Mouse (Mus musculus) forebrain, embryonic 12.5 days (tissue): Measurements from ENCODE around the gene Slc11a2. TPM values are rescaled to one million over a fixed set of nuclear protein-coding genes. Genes with fewer than 3 reads are reported as not detected.
"Not testable (repeated sequence)": the region's sequence is repeated elsewhere in the genome, so short reads cannot be mapped to it uniquely, and the experiment has no call there.

ENCODE experiments used
- ATAC-seq: fragments of 200-750 bp; cut with Nextera tagmentation; 2 replicates; pipeline ENCODE4 v1.8.0; 2017; ENCODE audit warnings: moderate TSS enrichment; ENCODE audit not compliant: low FRiP score
- H3K27ac ChIP-seq: fragments of 300-500 bp; sonication (generic); 2 replicates; pipeline ENCODE4 v1.5.1; 2016; ENCODE audit warnings: mild to moderate bottlenecking
- H3K27me3 ChIP-seq: fragments of 300-500 bp; sonication (generic); 2 replicates; pipeline ENCODE4 v1.6.1; 2016; ENCODE audit warnings: mild to moderate bottlenecking
- H3K36me3 ChIP-seq: fragments of 300-500 bp; sonication (generic); replicated peaks from 2 replicates; pipeline ENCODE4 v1.6.1; 2016; ENCODE audit warnings: mild to moderate bottlenecking
- H3K4me1 ChIP-seq: fragments of 300-500 bp; sonication (generic); 2 replicates; pipeline ENCODE4 v1.6.1; 2016
- H3K4me2 ChIP-seq: fragments of 300-500 bp; sonication (generic); 2 replicates; pipeline ENCODE4 v1.6.1; 2016; ENCODE audit warnings: mild to moderate bottlenecking, moderate library complexity
- H3K4me3 ChIP-seq: fragments of 300-500 bp; sonication (generic); replicated peaks from 2 replicates; pipeline ENCODE4 v1.5.1; 2016; ENCODE audit warnings: mild to moderate bottlenecking
- H3K9ac ChIP-seq: fragments of 300-500 bp; sonication (generic); 2 replicates; pipeline ENCODE4 v1.6.1; 2016; ENCODE audit warnings: mild to moderate bottlenecking
- H3K9me3 ChIP-seq: fragments of 300-500 bp; sonication (generic); 2 replicates; pipeline ENCODE4 v1.6.1; 2016
- WGBS: fragments of 180-500 bp; shearing (Covaris S2); methylation state at CpG from one replicate; pipeline ENCODE4 v1.1.7; 2016; 5-methylcytosine and 5-hydroxymethylcytosine counted together
- polyA plus RNA-seq: library from polyadenylated mRNA; unstranded; fragments of >200 nt; fragmentation: Nextera tagmentation; extraction: Ambion mirVana; gene quantifications from 2 replicates; pipeline ENCODE4 v1.2.1, GENCODE M21; 2016

The Slc11a2 gene
- polyA plus RNA-seq, 1 experiment from 2014 or later, result 26.0 TPM

DNA sequence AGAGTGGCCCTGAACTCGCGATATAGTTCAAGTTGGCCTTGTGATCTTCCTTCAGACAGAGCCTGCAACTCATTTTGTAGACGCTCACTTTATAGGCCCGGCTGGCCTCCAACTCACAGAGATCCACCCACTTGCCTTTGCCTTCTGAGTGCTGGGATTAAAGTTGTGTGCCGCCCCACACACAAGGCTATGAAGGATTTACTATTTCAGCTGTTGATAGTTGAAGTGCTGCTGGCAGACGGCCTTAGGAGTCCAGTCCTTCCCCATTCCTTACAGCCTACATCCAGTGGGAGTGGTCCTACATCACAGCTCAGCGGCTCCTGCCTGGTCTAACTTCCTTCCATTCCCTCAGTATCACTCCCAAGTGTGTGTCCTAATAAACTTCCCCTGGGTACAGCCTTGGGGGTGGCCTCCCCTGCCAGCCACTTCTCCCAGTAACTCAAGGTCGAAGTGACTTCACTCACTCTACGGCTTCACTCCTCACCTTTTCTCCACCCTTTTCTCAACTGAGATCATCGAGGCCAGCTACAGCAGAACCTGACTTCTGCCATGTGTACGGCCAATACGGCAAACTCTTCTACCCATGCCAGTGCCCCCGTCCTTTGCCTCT is 3.5 kb upstream of the Slc11a2 start:
- Histone ChIP-seq H3K9me3 (no peaks in the 10 kb centered on the region), H3K4me1 (peaks cover 12% of the 10 kb centered on the region), H3K27ac (no peak overlapping the region), H3K27me3 (peaks cover 26% of the 10 kb centered on the region), H3K4me2 (no peak overlapping the region), H3K4me3 (no peak overlapping the region), H3K36me3 (no peaks in the 10 kb centered on the region), H3K9ac (no peak overlapping the region)
- no peak for ATAC-seq
- 88% methylated on average over 13 of the region's 13 CpGs for WGBS

GRCm38 (mm10) chr15:100423916-100424315 is 956 bp downstream of the Slc11a2 start:
- Histone ChIP-seq H3K27ac (no peak overlapping the region), H3K4me2 (peak overlapping the region; percentile 90), H3K27me3 (peaks cover 29% of the 10 kb centered on the region), H3K4me3 (peak overlapping the region; percentile 99), H3K36me3 (no peaks in the 10 kb centered on the region), H3K4me1 (peaks cover 38% of the 10 kb centered on the region), H3K9me3 (no peaks in the 10 kb centered on the region), H3K9ac (peak overlapping the region; percentile 49; the same call in 1 of the 2 replicates)
- ATAC-seq, result no peak
- 1% methylated on average over 14 of the region's 14 CpGs for WGBS

- peak overlapping the region; percentile 91 for H3K9ac ChIP-seq
- ATAC-seq, result peak; percentile 99
- 1% methylated on average over 65 of the region's 65 CpGs for WGBS
- peaks cover 38% of the 10 kb centered on the region for H3K4me1 ChIP-seq
- no peaks in the 10 kb centered on the region for H3K9me3 ChIP-seq
- H3K4me3 ChIP-seq, result peak overlapping the region; percentile 99
- no peaks in the 10 kb centered on the region for H3K36me3 ChIP-seq
- H3K27ac ChIP-seq, result 0 out of 2 replicates have a peak overlapping the region, but pooled peaks have one; percentile 9
- peak overlapping the region; percentile 90 for H3K4me2 ChIP-seq
- H3K27me3 ChIP-seq, result peaks cover 29% of the 10 kb centered on the region
These were observed 1.7 kb downstream of the Slc11a2 start for GRCm38 (mm10) chr15:100422899-100423860.

DNA sequence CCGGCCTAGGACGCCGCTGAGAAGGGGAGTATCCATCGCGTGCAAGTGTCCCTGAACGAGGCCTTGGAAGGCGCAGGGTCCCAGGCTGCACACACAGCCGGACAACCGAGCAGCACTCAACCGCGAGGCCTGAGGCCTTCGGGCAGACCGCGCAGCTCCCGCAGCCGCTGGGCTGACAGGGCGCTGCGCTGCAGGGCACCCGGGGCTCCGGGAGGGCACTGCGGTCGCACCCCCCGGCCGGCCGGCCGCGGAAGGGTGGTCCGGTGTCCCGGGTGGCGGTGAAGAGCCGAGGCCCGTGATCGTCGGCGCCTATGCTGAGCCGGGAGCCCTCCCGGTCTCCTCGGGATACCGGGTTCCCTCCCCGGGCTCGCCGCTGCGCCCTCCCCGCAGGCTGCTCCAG is 2.4 kb downstream of the Slc11a2 start:
- peak overlapping the region; percentile 91 for H3K9ac ChIP-seq
- H3K27me3 ChIP-seq, result peaks cover 29% of the 10 kb centered on the region
- WGBS, result 0% methylated on average over 42 of the region's 44 CpGs
- peaks cover 38% of the 10 kb centered on the region for H3K4me1 ChIP-seq
- H3K9me3 ChIP-seq, result no peaks in the 10 kb centered on the region
- peak overlapping the region; percentile 90 for H3K4me2 ChIP-seq
- ATAC-seq, result peak; percentile 70
- no peaks in the 10 kb centered on the region for H3K36me3 ChIP-seq
- H3K4me3 ChIP-seq, result peak overlapping the region; percentile 99
- peak overlapping the region; percentile 9; the same call in 1 of the 2 replicates for H3K27ac ChIP-seq

- peak within 1 kb of the TSS; percentile 99 for H3K4me3 ChIP-seq
These were observed 3.1 kb downstream of the Slc11a2 start, which contains the start of gene Gm5475 for GRCm38 (mm10) chr15:100421758-100422197. Gene Gm5475, plus strand, starts transcription at chr15:100422147.

DNA sequence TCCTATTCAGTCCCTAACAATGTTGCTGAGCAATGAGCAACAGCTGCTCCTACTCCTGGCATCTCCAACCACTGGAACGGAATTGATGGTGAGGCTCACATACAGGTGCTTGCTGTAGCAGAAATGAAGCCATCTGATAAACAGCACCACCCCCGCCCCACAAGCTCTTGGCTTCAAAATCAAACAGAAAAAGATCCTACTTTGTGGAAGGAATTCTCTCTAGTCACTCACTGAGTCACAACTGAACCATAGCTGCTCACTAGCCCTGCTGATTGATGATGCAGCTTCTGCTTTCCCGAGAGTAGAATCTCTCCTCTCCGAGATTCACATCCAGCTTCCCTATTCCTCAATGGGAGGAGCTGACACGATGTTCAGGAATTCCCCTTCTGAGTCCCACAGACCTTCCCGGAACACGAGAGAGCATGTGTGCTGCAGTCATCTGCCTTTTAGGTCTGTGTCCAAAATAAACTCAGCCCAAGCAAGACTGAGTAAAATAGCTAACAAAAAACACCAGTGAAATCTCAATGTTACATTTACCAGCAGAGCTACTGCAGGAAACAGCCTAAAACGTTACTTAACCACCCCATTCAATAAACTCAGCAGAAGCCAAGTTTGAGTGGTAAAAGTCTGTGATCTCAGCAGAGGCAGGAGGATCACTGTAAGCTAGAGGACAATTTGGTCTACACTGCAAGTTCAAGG is 3.7 kb downstream of the Slc11a2 start:
- Histone ChIP-seq H3K4me2 (peak overlapping the region; percentile 90), H3K4me1 (peaks cover 38% of the 10 kb centered on the region), H3K27me3 (peaks cover 29% of the 10 kb centered on the region), H3K4me3 (peak overlapping the region; percentile 99), H3K27ac (no peak overlapping the region), H3K9ac (peak overlapping the region; percentile 91; the same call in 1 of the 2 replicates), H3K36me3 (no peaks in the 10 kb centered on the region), H3K9me3 (no peaks in the 10 kb centered on the region)
- ATAC-seq, result no peak
- WGBS, result 56% methylated on average over 8 of the region's 8 CpGs

More at GRCm38 (mm10) chr15:100421758-100422197, 3.1 kb downstream of the Slc11a2 start, which contains the start of gene Gm5475:
- WGBS, result 27% methylated on average over 3 of the region's 3 CpGs
- Histone ChIP-seq H3K4me2 (peak within 1 kb of the TSS; percentile 90), H3K9ac (peak within 1 kb of the TSS; percentile 91), H3K4me1 (peaks cover 38% of the 10 kb centered on the region), H3K27me3 (peaks cover 29% of the 10 kb centered on the region), H3K27ac (peak within 1 kb of the TSS; percentile 9; the same call in 1 of the 2 replicates)
- ATAC-seq, H3K36me3 ChIP-seq, H3K9me3 ChIP-seq: not testable (repeated sequence)

DNA sequence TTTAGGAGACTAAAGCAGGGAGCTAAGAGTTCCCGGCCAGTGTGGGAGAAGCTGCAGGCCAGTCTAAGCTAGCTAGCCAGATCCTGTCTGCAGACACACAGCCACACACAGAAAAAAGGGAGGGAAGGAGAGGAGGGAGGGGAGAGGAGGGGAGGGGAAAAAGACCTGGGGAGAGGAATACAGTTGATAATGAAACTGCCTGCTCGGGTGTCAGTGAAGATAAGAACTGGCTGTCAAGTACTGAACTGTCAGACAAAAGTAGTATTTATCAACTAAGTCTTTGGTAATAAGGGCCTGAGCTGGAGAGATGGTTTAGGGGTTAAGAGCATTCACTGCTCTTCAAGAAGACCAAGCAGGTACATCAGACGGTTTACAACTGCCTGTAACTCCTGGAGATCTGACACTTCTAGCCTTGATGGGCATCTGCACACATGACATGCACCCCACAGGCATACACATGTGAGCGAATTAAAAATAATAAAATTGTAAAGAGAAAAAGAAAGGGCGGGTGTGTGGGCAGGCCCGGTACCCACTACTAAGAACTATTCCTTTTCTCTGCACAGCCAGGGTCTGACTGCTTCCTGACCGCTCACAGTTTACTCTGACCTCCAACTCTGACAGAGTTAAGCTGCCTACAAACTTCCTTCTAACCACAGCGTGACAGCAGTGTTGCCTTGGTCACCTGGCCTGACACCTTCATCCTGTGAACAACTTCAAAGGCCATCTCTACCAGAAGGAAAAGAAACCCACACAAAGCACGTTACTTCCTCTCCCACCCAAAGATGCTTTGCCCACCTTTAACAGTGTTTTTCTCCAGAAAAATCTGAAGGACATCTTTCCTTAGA is 4.7 kb downstream of the Slc11a2 start:
- Histone ChIP-seq H3K27ac (no peak overlapping the region), H3K4me3 (no peak overlapping the region), H3K36me3 (no peaks in the 10 kb centered on the region), H3K9ac (no peak overlapping the region), H3K4me1 (peaks cover 38% of the 10 kb centered on the region), H3K9me3 (no peaks in the 10 kb centered on the region), H3K4me2 (no peak overlapping the region), H3K27me3 (peaks cover 20% of the 10 kb centered on the region)
- WGBS, result 77% methylated on average over 9 of the region's 9 CpGs
- ATAC-seq, result no peak

GRCm38 (mm10) chr15:100419311-100419710 is 5.6 kb downstream of the Slc11a2 start:
- H3K9ac ChIP-seq, result no peak overlapping the region
- no peak overlapping the region for H3K27ac ChIP-seq
- H3K4me2 ChIP-seq, result no peak overlapping the region
- H3K4me3 ChIP-seq, result no peak overlapping the region
- H3K27me3 ChIP-seq, result peaks cover 12% of the 10 kb centered on the region
- ATAC-seq, result no peak
- H3K4me1 ChIP-seq, result peaks cover 35% of the 10 kb centered on the region
- WGBS, result 79% methylated on average over 8 of the region's 8 CpGs
- no peaks in the 10 kb centered on the region for H3K9me3 ChIP-seq
- H3K36me3 ChIP-seq, result no peaks in the 10 kb centered on the region

DNA sequence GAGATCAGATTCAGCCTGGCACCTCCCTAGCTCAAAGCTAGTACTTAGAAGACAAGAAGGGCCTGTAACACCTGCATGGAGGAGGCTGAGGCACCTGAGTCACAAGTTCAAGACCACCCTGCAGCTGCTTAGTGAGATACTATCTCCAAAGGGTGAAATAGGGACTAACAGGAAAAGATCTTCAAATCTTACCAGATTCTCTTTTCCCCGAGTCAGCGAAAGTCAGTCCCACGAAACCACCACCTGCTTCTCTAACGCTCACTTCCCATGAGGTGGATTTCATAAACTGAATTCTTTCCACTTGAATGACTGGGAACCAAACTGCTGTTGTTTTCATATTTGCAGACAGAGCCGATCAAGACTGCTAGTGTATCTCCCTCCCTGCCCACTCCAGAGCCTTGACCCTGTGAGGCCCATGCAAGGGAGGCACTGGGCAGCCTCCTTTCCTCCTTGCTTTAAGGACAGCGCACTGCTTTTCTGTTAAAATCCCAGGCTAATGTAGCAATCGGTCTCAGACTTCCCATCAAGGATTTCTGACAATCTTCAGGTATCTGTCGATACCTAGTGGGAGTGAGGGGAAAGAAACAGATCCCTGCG is 6.9 kb downstream of the Slc11a2 start:
- 90% methylated on average over 9 of the region's 9 CpGs for whole genome bisulfite sequencing
- Histone ChIP-seq H3K4me1 (peaks cover 28% of the 10 kb centered on the region), H3K4me3 (no peak overlapping the region), H3K4me2 (no peak overlapping the region), H3K9ac (no peak overlapping the region), H3K27me3 (no peaks in the 10 kb centered on the region), H3K36me3 (no peaks in the 10 kb centered on the region), H3K27ac (no peak overlapping the region), H3K9me3 (no peaks in the 10 kb centered on the region)
- ATAC-seq, result no peak

- Histone ChIP-seq H3K36me3 (peaks cover 8% of the 10 kb centered on the region), H3K27me3 (no peaks in the 10 kb centered on the region), H3K27ac (no peak overlapping the region), H3K4me2 (no peak overlapping the region), H3K9me3 (no peaks in the 10 kb centered on the region), H3K4me1 (peaks cover 13% of the 10 kb centered on the region; the same call in 1 of the 2 replicates), H3K9ac (no peak overlapping the region), H3K4me3 (no peak overlapping the region)
- ATAC-seq, result no peak
- WGBS, result 86% methylated on average over 8 of the region's 8 CpGs
These were observed 9.2 kb downstream of the Slc11a2 start for GRCm38 (mm10) chr15:100415684-100416083.

GRCm38 (mm10) chr15:100414942-100415341 is 9.9 kb downstream of the Slc11a2 start:
- 95% methylated on average over 13 of the region's 13 CpGs for whole genome bisulfite sequencing

More at GRCm38 (mm10) chr15:100414942-100415341, 9.9 kb downstream of the Slc11a2 start:
- Histone ChIP-seq H3K4me2 (no peak overlapping the region), H3K4me1 (peaks cover 7% of the 10 kb centered on the region; the same call in 1 of the 2 replicates), H3K27ac (no peak overlapping the region), H3K4me3 (no peak overlapping the region), H3K9ac (no peak overlapping the region), H3K9me3 (no peaks in the 10 kb centered on the region), H3K27me3 (no peaks in the 10 kb centered on the region), H3K36me3 (peaks cover 15% of the 10 kb centered on the region)
- no peak for ATAC-seq
